Mouse (Mus musculus) kidney, adult 9 months (tissue): ENCODE measurements around the gene Ccdc146.

ENCODE experiments used
- DNase-seq: peaks from one replicate; pipeline ENCODE4 v3.0.0; 2022

Ccdc146 gene

GRCm38 (mm10) chr5:21424614-21425602, at the start of gene Ccdc146, which contains the start of gene Fam185a:
TSS of gene Ccdc146 (minus strand) at chr5:21424677.
TSS of gene Fam185a (plus strand) at chr5:21424958.
- DNase-seq = peak; percentile 99

GRCm38 (mm10) chr5:21468100-21468499, 43.6 kb upstream of the Ccdc146 start:
- DNase-seq = no peak

GRCm38 (mm10) chr5:21467387-21467786, 42.9 kb upstream of the Ccdc146 start:
- DNase-seq = peak; percentile 17

- no peak for DNase-seq
These were observed 16.5 kb upstream of the Ccdc146 start for GRCm38 (mm10) chr5:21440833-21441530.

- no peak for DNase-seq
These were observed 15.1 kb upstream of the Ccdc146 start for GRCm38 (mm10) chr5:21439446-21440110.

- DNase-seq = no peak
These were observed 14.0 kb upstream of the Ccdc146 start for GRCm38 (mm10) chr5:21438428-21438827.

GRCm38 (mm10) chr5:21436471-21436975, 12.0 kb upstream of the Ccdc146 start:
- no peak for DNase-seq

- DNase-seq = no peak
These were observed 9.9 kb upstream of the Ccdc146 start for GRCm38 (mm10) chr5:21434148-21434929.

GRCm38 (mm10) chr5:21426666-21427065, 2.2 kb upstream of the Ccdc146 start:
- no peak for DNase-seq

- peak; percentile 61 for DNase-seq
These were observed 3.9 kb downstream of the Ccdc146 start for GRCm38 (mm10) chr5:21420609-21421008.

GRCm38 (mm10) chr5:21418613-21419012, 5.9 kb downstream of the Ccdc146 start:
- no peak for DNase-seq

GRCm38 (mm10) chr5:21414116-21414820, 10.2 kb downstream of the Ccdc146 start:
- DNase-seq = no peak

GRCm38 (mm10) chr5:21413322-21413721, 11.2 kb downstream of the Ccdc146 start:
- DNase-seq = no peak

- DNase-seq = no peak
These were observed 12.4 kb downstream of the Ccdc146 start for GRCm38 (mm10) chr5:21412056-21412455.

GRCm38 (mm10) chr5:21411261-21411666, 13.2 kb downstream of the Ccdc146 start:
- DNase-seq = no peak

- no peak for DNase-seq
These were observed 29.2 kb downstream of the Ccdc146 start for GRCm38 (mm10) chr5:21395205-21395840.

GRCm38 (mm10) chr5:21394562-21394961, 29.9 kb downstream of the Ccdc146 start:
- DNase-seq = no peak

- DNase-seq = peak; percentile 85
These were observed 32.7 kb downstream of the Ccdc146 start for GRCm38 (mm10) chr5:21391616-21392384.

- no peak for DNase-seq
These were observed 35.6 kb downstream of the Ccdc146 start for GRCm38 (mm10) chr5:21388855-21389254.

- DNase-seq = no peak
These were observed 37.1 kb downstream of the Ccdc146 start for GRCm38 (mm10) chr5:21387340-21387739.
